Mouse (Mus musculus) CD8-positive naive resting alpha-beta T cell, adult 2 months (primary cell): ENCODE data around the gene Pemt.
A peak's percentile ranks its signal among the peaks of the same experiment; 100 is the strongest.

Source experiments
- DNase-seq, 2 experiments: peaks; one replicate each; pipeline ENCODE4 v3.0.0; 2022; ENCODE audit warnings: low read depth in 2 of 2, low spot score in 2 of 2

Pemt gene

DNA sequence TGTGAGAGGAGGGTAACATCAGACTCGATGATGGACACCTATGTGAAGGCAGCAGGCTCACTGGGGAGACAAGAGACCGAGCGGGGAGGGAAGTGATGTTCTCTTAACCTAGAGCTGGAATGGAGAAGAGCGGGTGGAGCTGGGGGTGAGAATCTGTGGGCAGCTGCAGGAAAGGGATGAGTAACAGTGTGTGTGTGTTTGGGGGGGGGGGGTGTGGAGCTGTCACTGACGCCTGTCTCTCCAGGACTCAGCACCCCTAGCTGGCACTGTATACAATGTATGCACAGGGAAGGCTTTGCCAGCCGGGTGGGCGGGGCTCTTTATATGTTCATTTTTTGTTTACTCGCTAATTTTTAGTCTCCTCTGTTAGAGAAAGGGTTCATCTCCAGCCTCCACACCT, 42.5 kb downstream of the Pemt start:
- DNase-seq: no peak

GRCm38 (mm10) chr11:60001231-60001980, 44.9 kb downstream of the Pemt start:
- no peak for DNase-seq

- DNase-seq: no peak
These were observed 52.0 kb downstream of the Pemt start for GRCm38 (mm10) chr11:59994318-59994717.

GRCm38 (mm10) chr11:59991365-59991764, 54.9 kb downstream of the Pemt start:
- DNase-seq: no peak

- no peak for DNase-seq
These were observed 56.9 kb downstream of the Pemt start for GRCm38 (mm10) chr11:59989406-59989805.

DNA sequence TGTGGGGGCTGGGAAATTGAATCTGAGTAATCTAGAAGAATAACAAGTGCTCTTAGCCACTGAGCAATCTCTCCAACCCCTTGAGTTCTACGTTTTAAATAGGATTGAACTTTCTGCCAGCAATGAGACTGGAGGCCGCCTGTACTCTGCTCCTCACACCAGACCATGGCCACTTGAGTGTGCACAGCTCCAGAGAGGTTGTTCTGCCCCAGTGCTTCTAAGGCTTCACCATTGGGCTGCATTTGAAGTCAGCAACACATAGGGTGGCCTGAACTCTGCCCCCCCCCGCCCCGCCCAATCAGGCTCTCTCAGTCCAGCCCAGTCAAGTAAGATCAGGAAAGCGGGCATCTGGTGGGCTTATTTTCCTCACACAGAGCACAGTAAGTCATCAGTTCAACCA, 68.5 kb downstream of the Pemt start:
- no peak for DNase-seq

GRCm38 (mm10) chr11:59975241-59975640, 71.0 kb downstream of the Pemt start:
- DNase-seq: no peak

GRCm38 (mm10) chr11:59973389-59973788, 72.9 kb downstream of the Pemt start:
- DNase-seq: no peak

GRCm38 (mm10) chr11:59971691-59972090, 74.6 kb downstream of the Pemt start:
- DNase-seq: no peak

DNA sequence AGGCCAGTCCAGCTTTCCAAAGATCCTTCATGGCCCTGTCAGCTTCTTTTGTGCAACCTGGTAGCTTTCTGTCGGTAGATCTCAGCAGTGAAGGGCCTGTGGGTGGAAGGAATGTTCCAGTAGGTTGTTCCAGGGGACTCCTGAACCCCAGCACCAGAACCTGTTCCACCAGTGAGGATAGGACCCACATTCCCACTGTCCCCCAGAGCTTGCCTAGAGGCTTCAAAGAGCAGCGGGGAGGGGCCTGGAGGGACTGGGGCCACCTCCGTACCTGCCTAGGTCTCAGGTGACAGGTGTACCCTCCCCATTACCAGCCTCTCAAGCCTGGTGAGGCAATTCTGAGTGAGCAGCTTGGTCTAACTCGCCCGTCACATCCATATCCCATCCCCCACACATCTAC, 75.5 kb downstream of the Pemt start:
- DNase-seq: no peak

DNA sequence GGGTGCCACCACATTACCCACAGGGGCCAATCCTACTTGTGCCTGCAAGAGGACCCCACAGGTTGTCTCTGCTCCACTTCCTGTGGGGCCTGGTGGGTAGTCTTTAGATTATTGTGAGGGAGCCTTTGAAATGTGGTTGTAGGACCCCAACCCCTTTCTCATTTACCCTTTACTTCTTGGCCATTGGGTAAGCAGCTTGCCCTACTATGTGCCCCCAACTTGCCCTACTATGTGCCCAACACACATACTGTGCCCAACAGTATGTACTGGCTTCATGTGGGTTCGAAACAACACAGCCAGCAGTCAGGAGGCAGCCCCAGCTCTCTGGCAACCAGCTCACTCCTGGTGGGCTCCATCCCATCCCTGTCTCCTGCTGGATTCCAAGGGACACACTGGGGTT, 78.5 kb downstream of the Pemt start:
- DNase-seq: no peak

DNA sequence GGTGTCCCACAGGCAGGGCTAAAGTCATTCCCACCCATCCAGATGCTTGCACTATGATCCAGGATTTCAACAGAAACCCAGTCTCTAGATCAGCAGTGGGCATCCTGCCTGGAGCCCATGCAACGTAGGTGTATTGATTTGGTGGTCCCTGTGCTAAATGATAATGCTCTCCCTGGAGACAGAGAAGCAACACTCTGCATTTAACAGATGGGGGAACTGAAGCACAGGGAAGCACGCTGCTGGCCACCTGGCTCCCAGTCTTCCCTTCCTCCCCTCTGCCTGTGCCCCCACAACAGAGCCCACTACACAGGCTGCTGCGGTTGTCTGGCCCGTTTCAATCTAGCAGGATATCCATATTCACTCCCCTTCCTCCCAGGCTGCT, 80.2 kb downstream of the Pemt start:
- no peak for DNase-seq

GRCm38 (mm10) chr11:59965227-59966101, 80.8 kb downstream of the Pemt start:
- DNase-seq: peak; percentile 16 to 46

DNA sequence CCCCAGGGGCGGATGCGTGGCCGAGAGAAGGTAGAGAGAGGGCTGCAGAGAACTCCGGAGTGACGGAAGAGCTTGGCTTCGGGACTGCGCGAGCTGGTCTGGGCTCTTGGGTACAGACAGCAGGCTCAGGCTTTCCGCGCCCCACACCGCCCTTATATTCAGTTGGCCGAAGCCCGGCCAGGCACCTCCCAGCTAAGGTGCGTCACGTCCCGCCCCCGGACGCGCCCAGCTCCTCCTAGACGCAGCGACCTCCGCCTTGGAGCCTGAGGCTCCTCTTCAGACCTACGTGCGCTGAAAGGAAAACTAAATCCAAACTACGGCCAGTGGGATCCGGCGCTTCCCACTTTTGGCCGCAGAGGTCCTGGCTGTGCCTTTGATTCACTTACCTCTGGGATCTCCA, 81.5 kb downstream of the Pemt start, which contains the start of gene Rasd1:
TSS of gene Rasd1 (minus strand) at position 127 of the 400 bp plus-strand sequence.
- DNase-seq: peak; percentile 11 to 23

- DNase-seq: peak; percentile 7 to 9
These were observed 82.0 kb downstream of the Pemt start for GRCm38 (mm10) chr11:59964163-59964758.

DNA sequence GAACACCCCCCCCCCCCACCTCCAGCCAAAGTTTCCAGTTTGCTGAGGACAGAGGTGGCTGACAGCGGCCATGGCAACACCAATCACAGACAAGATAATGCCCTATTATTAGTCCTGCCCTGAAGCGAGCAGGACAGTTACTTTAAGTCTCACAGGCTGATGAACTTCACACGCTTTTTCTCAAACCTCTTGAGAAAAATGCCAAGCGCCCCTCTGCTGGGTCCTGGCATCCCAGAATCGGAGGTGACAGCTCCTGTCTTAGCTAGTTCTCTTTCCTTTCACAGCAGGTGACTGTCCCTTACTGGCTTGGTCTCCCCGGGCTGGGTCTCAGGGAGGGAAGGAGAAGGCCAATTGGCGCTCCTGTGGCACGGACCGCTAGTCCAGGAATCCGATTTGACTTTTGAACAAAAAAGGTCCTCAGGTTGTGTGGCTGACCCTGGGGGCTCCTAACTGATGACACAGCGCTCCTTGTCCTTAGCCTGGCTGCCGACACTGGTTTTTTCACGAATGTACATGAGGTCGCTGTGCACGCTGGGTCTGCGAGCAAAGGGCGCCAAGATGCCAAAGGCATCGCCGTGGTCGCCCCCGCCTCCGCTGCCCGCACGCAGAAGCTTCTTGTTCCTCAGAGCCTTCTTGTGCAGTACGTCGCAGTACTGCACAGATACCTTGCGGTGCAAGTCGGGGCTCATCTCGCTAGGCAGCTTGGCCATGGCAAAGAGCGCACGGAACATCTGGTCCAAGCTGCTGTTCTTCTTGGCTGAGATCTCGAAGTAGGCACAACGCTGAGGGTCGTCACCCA, 82.7 kb downstream of the Pemt start:
- DNase-seq: no peak

DNA sequence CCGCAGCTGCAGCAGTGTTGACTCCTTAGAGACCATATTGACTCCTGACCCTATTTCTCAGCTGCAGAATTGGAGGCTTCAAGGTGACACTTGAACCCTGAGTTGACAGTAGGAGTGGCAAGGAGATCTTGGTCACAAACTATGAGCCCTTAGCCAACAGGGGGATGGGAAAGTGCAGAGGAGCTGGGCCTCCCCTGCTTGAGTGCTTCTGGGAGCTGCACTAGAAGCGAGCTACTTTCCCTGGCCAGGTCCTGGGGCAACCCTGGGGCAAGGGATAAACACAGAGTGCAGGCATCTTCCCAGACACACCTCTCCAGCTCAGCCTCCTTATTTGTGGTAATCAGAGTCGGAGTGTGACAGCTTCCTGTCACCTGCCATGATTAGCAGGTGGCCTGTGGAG, 83.7 kb downstream of the Pemt start:
- no peak for DNase-seq

GRCm38 (mm10) chr11:59961338-59961875, 84.9 kb downstream of the Pemt start:
- no peak for DNase-seq

- no peak for DNase-seq
These were observed 85.6 kb downstream of the Pemt start for GRCm38 (mm10) chr11:59960476-59961337.

- DNase-seq: no peak
These were observed 86.8 kb downstream of the Pemt start for GRCm38 (mm10) chr11:59959453-59959852.
